Mouse (Mus musculus): Measurements from ENCODE around the gene Rab15.
"Not testable (repeated sequence)": the region's sequence is repeated elsewhere in the genome, so short reads cannot be mapped to it uniquely, and the experiment has no call there.

Gene Rab15

GRCm38 (mm10) chr12:76818120-76818519 lies 4.6 kb downstream of the Rab15 start:
- DNase-seq = no peak

- no peak for DNase-seq
Measured at GRCm38 (mm10) chr12:76817176-76817575, 5.5 kb downstream of the Rab15 start.

GRCm38 (mm10) chr12:76816720-76817119 lies 6.0 kb downstream of the Rab15 start:
- DNase-seq = no peak

GRCm38 (mm10) chr12:76814120-76814519 lies 8.6 kb downstream of the Rab15 start:
- no peak for DNase-seq

GRCm38 (mm10) chr12:76813543-76813942 lies 9.2 kb downstream of the Rab15 start:
- DNase-seq = no peak

- no peak for DNase-seq
Measured at GRCm38 (mm10) chr12:76811006-76811405, 11.7 kb downstream of the Rab15 start.

- DNase-seq = no peak
Measured at GRCm38 (mm10) chr12:76810491-76810890, 12.2 kb downstream of the Rab15 start.

- no peak for DNase-seq
Measured at GRCm38 (mm10) chr12:76807796-76808195, 14.9 kb downstream of the Rab15 start.

- DNase-seq = no peak
Measured at GRCm38 (mm10) chr12:76805056-76805811, 17.5 kb downstream of the Rab15 start.

GRCm38 (mm10) chr12:76803700-76804252 lies 18.9 kb downstream of the Rab15 start:
- DNase-seq = peak; percentile 61

- DNase-seq = no peak
Measured at GRCm38 (mm10) chr12:76803028-76803427, 19.7 kb downstream of the Rab15 start.

GRCm38 (mm10) chr12:76798008-76798720 lies 24.5 kb downstream of the Rab15 start:
- DNase-seq = no peak

- DNase-seq = no peak
Measured at GRCm38 (mm10) chr12:76796938-76797539, 25.7 kb downstream of the Rab15 start.

- DNase-seq = no peak
Measured at GRCm38 (mm10) chr12:76795350-76795749, 27.4 kb downstream of the Rab15 start, which contains the start of gene Gpx2. Gpx2 (minus strand) TSS chr12:76795554.

GRCm38 (mm10) chr12:76792540-76792939 lies 30.2 kb downstream of the Rab15 start:
- not testable (repeated sequence) for DNase-seq

GRCm38 (mm10) chr12:76790446-76791084 lies 32.1 kb downstream of the Rab15 start:
- DNase-seq = no peak

GRCm38 (mm10) chr12:76784056-76784619 lies 38.6 kb downstream of the Rab15 start:
- DNase-seq = no peak

- DNase-seq = no peak
Measured at GRCm38 (mm10) chr12:76780639-76781468, 41.9 kb downstream of the Rab15 start.

GRCm38 (mm10) chr12:76779951-76780350 lies 42.8 kb downstream of the Rab15 start:
- no peak for DNase-seq

GRCm38 (mm10) chr12:76778305-76779083 lies 44.2 kb downstream of the Rab15 start:
- DNase-seq = no peak

- DNase-seq = no peak
Measured at GRCm38 (mm10) chr12:76777845-76778244, 44.9 kb downstream of the Rab15 start.
